Mouse (Mus musculus) spleen, adult 12 weeks (tissue): ENCODE results near the gene Cldn7.
A peak's percentile ranks its signal among the peaks of the same experiment; 100 is the strongest.
"Not testable (repeated sequence)": the region's sequence is repeated elsewhere in the genome, so short reads cannot be mapped to it uniquely, and the experiment has no call there.

Source experiments
- DNase-seq: peaks from one replicate; pipeline ENCODE4 v3.0.0; 2022; ENCODE audit warnings: low spot score

Gene Cldn7

GRCm38 (mm10) chr11:69934169-69934568, 30.4 kb upstream of the Cldn7 start:
- DNase-seq, result peak; percentile 83

GRCm38 (mm10) chr11:69934681-69935080, 29.9 kb upstream of the Cldn7 start:
- DNase-seq, result no peak

GRCm38 (mm10) chr11:69935137-69935879, 29.3 kb upstream of the Cldn7 start, which contains the start of gene Ybx2:
Gene Ybx2, plus strand, starts transcription at chr11:69935796.
- peak; percentile 73 for DNase-seq

GRCm38 (mm10) chr11:69936156-69936555, 28.4 kb upstream of the Cldn7 start:
- DNase-seq, result no peak

GRCm38 (mm10) chr11:69936714-69937347, 27.7 kb upstream of the Cldn7 start:
- no peak for DNase-seq

- no peak for DNase-seq
Observed at GRCm38 (mm10) chr11:69937385-69937784, 27.2 kb upstream of the Cldn7 start.

- no peak for DNase-seq
Observed at GRCm38 (mm10) chr11:69937834-69938233, 26.7 kb upstream of the Cldn7 start.

GRCm38 (mm10) chr11:69938401-69938979, 26.1 kb upstream of the Cldn7 start:
- no peak for DNase-seq

GRCm38 (mm10) chr11:69939181-69939580, 25.4 kb upstream of the Cldn7 start:
- no peak for DNase-seq

GRCm38 (mm10) chr11:69939731-69940130, 24.8 kb upstream of the Cldn7 start:
- no peak for DNase-seq

GRCm38 (mm10) chr11:69940962-69941361, 23.6 kb upstream of the Cldn7 start:
- DNase-seq, result no peak

GRCm38 (mm10) chr11:69945216-69945615, 19.4 kb upstream of the Cldn7 start:
- no peak for DNase-seq

GRCm38 (mm10) chr11:69945997-69946891, 18.3 kb upstream of the Cldn7 start:
- DNase-seq, result peak; percentile 51

GRCm38 (mm10) chr11:69947337-69948065, 17.1 kb upstream of the Cldn7 start:
- no peak for DNase-seq

- DNase-seq, result peak; percentile 87
Observed at GRCm38 (mm10) chr11:69948066-69948762, 16.4 kb upstream of the Cldn7 start, which contains the start of gene Slc2a4. Gene Slc2a4, minus strand, starts transcription at chr11:69948188.

- DNase-seq, result peak; percentile 84
Observed at GRCm38 (mm10) chr11:69948763-69949150, 15.8 kb upstream of the Cldn7 start.

GRCm38 (mm10) chr11:69950807-69951459, 13.6 kb upstream of the Cldn7 start:
- DNase-seq, result no peak

GRCm38 (mm10) chr11:69952274-69952673, 12.3 kb upstream of the Cldn7 start:
- no peak for DNase-seq

GRCm38 (mm10) chr11:69953267-69953915, 11.2 kb upstream of the Cldn7 start:
- DNase-seq, result no peak

GRCm38 (mm10) chr11:69955618-69956017, 9.0 kb upstream of the Cldn7 start:
- DNase-seq, result not testable (repeated sequence)
